Mouse (Mus musculus): Measurements from ENCODE around the gene Cacng8.

DNA sequence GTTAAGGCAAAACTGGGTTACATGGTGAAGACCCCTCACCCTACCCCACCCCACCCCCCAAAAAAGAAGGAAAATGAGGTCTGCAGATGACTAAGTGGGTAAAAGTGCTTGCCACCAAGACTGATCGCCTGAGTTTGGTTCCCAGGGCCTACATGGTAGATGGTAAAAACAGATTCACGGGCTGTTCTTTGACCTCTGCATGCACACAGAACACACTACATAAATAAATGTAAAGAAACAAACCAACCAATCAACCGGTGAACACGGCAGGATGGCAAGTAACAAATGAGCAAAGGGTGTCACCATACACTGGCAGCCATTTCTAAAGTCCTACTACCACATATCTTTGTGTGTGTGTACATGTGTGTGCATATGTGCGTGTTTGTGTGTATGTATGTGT lies 42.2 kb upstream of the Cacng8 start:
- TF ChIP-seq GATA1 (IDR thresholded peaks at IDR 0.05; ENCODE audit: borderline replicate concordance, low read length) = no peak
- TF ChIP-seq FLI1 (IDR thresholded peaks at IDR 0.05; ENCODE audit: low read length) = no peak

Data from megakaryocyte, embryonic 14.5 days (primary cell).